Mouse (Mus musculus) hindbrain, embryonic 13.5 days (tissue): ENCODE measurements around the gene Slx1b. TPM values are rescaled to one million over a fixed set of nuclear protein-coding genes. Genes with fewer than 3 reads are reported as not detected.
"Not testable (repeated sequence)": the region's sequence is repeated elsewhere in the genome, so short reads cannot be mapped to it uniquely, and the experiment has no call there.

Source experiments
- ATAC-seq: fragments of 200-750 bp; cut with Nextera tagmentation; 2 replicates; pipeline ENCODE4 v1.8.0; 2017; ENCODE audit warnings: moderate TSS enrichment; ENCODE audit not compliant: low FRiP score
- H3K27ac ChIP-seq: fragments of 300-500 bp; sonication (generic); 2 replicates; pipeline ENCODE4 v1.5.1; 2015; ENCODE audit warnings: inconsistent platforms, mild to moderate bottlenecking, moderate library complexity
- H3K27me3 ChIP-seq: fragments of 300-500 bp; sonication (generic); 2 replicates; pipeline ENCODE4 v1.6.1; 2015; ENCODE audit warnings: mild to moderate bottlenecking, inconsistent platforms
- H3K36me3 ChIP-seq: fragments of 300-500 bp; sonication (generic); 2 replicates; pipeline ENCODE4 v1.6.1; 2015; ENCODE audit warnings: mild to moderate bottlenecking, inconsistent platforms
- H3K4me1 ChIP-seq: fragments of 300-500 bp; sonication (generic); replicated peaks from 2 replicates; pipeline ENCODE4 v1.6.1; 2015; ENCODE audit warnings: inconsistent platforms
- H3K4me2 ChIP-seq: fragments of 300-500 bp; sonication (generic); 2 replicates; pipeline ENCODE4 v1.6.1; 2015; ENCODE audit warnings: inconsistent platforms, mild to moderate bottlenecking, moderate library complexity
- H3K4me3 ChIP-seq: fragments of 300-500 bp; sonication (generic); 2 replicates; pipeline ENCODE4 v1.5.1; 2015; ENCODE audit warnings: mild to moderate bottlenecking, inconsistent platforms
- H3K9ac ChIP-seq: fragments of 300-500 bp; sonication (generic); 2 replicates; pipeline ENCODE4 v1.6.1; 2015; ENCODE audit warnings: mild to moderate bottlenecking, inconsistent platforms
- H3K9me3 ChIP-seq: fragments of 300-500 bp; sonication (generic); 2 replicates; pipeline ENCODE4 v1.6.1; 2016; ENCODE audit warnings: inconsistent platforms
- WGBS: fragments of 180-500 bp; shearing (Covaris S2); methylation state at CpG from one replicate; pipeline ENCODE4 v1.1.7; 2015; 5-methylcytosine and 5-hydroxymethylcytosine counted together
- polyA plus RNA-seq: library from polyadenylated mRNA; unstranded; fragments of >200 nt; fragmentation: Nextera tagmentation; extraction: Ambion mirVana; gene quantifications from 2 replicates; pipeline ENCODE4 v1.2.1, GENCODE M21; 2015

Gene Slx1b
- polyA plus RNA-seq = 20.9 and 22.2 TPM in 2 replicates

GRCm38 (mm10) chr7:126695631-126696207 lies at the start of gene Slx1b:
Gene Slx1b (minus strand): TSS chr7:126695784.
- Histone ChIP-seq H3K4me3 (peak within 1 kb of the TSS; percentile 80), H3K4me1 (peaks cover 55% of the 10 kb centered on the region), H3K4me2 (peak within 1 kb of the TSS; percentile 96), H3K36me3 (peaks cover 45% of the 10 kb centered on the region), H3K27me3 (no peaks in the 10 kb centered on the region), H3K9me3 (no peaks in the 10 kb centered on the region), H3K9ac (peak within 1 kb of the TSS; percentile 93), H3K27ac (peak within 1 kb of the TSS; percentile 95)
- peak; percentile 97 for ATAC-seq
- under 1% methylated on average over 40 of the region's 40 CpGs for WGBS

GRCm38 (mm10) chr7:126741964-126742482 lies 46.4 kb upstream of the Slx1b start:
- Histone ChIP-seq H3K4me2 (no peak overlapping the region), H3K27ac (no peak overlapping the region), H3K4me1 (0 out of 2 replicates have a peak, but pooled peaks cover 10% of the 10 kb centered on the region), H3K9me3 (no peaks in the 10 kb centered on the region), H3K4me3 (no peak overlapping the region), H3K27me3 (no peaks in the 10 kb centered on the region), H3K9ac (no peak overlapping the region), H3K36me3 (no peaks in the 10 kb centered on the region)
- no peak for ATAC-seq
- 93% methylated on average over 13 of the region's 13 CpGs for WGBS

- Histone ChIP-seq H3K9me3 (no peaks in the 10 kb centered on the region), H3K9ac (no peak overlapping the region), H3K27ac (no peak overlapping the region), H3K4me1 (0 out of 2 replicates have a peak, but pooled peaks cover 10% of the 10 kb centered on the region), H3K27me3 (no peaks in the 10 kb centered on the region), H3K4me2 (no peak overlapping the region), H3K4me3 (no peak overlapping the region), H3K36me3 (no peaks in the 10 kb centered on the region)
- no peak for ATAC-seq
- WGBS = 85% methylated on average over 5 of the region's 5 CpGs
Observed at GRCm38 (mm10) chr7:126741452-126741851, 45.9 kb upstream of the Slx1b start.

GRCm38 (mm10) chr7:126740977-126741376 lies 45.4 kb upstream of the Slx1b start:
- Histone ChIP-seq H3K4me1 (0 out of 2 replicates have a peak, but pooled peaks cover 10% of the 10 kb centered on the region), H3K9me3 (no peaks in the 10 kb centered on the region), H3K27me3 (no peaks in the 10 kb centered on the region), H3K4me3 (no peak overlapping the region), H3K9ac (no peak overlapping the region), H3K4me2 (no peak overlapping the region), H3K27ac (no peak overlapping the region), H3K36me3 (no peaks in the 10 kb centered on the region)
- WGBS = 92% methylated on average over 5 of the region's 5 CpGs
- no peak for ATAC-seq

- Histone ChIP-seq H3K27me3 (no peaks in the 10 kb centered on the region), H3K27ac (no peak overlapping the region), H3K9me3 (no peaks in the 10 kb centered on the region), H3K9ac (no peak overlapping the region), H3K4me3 (no peak overlapping the region), H3K4me2 (no peak overlapping the region), H3K36me3 (no peaks in the 10 kb centered on the region), H3K4me1 (0 out of 2 replicates have a peak, but pooled peaks cover 10% of the 10 kb centered on the region)
- WGBS = 69% methylated on average over 13 of the region's 13 CpGs
- no peak for ATAC-seq
Observed at GRCm38 (mm10) chr7:126740132-126740735, 44.6 kb upstream of the Slx1b start.

GRCm38 (mm10) chr7:126739551-126739950 lies 44.0 kb upstream of the Slx1b start:
- no peak overlapping the region for H3K27ac ChIP-seq
- no peak overlapping the region for H3K4me3 ChIP-seq
- no peak overlapping the region for H3K4me2 ChIP-seq
- 0 out of 2 replicates have a peak, but pooled peaks cover 10% of the 10 kb centered on the region for H3K4me1 ChIP-seq
- H3K9me3 ChIP-seq = no peaks in the 10 kb centered on the region
- no peak overlapping the region for H3K9ac ChIP-seq
- no peaks in the 10 kb centered on the region for H3K36me3 ChIP-seq
- ATAC-seq = no peak
- no peaks in the 10 kb centered on the region for H3K27me3 ChIP-seq
- WGBS = 84% methylated on average over 17 of the region's 17 CpGs

GRCm38 (mm10) chr7:126736122-126736521 lies 40.5 kb upstream of the Slx1b start:
- Histone ChIP-seq H3K36me3 (no peaks in the 10 kb centered on the region), H3K27me3 (no peaks in the 10 kb centered on the region), H3K27ac (no peak overlapping the region), H3K9me3 (no peaks in the 10 kb centered on the region), H3K4me1 (0 out of 2 replicates have a peak, but pooled peaks cover 10% of the 10 kb centered on the region), H3K9ac (no peak overlapping the region), H3K4me2 (no peak overlapping the region), H3K4me3 (no peak overlapping the region)
- WGBS = 83% methylated on average over 8 of the region's 8 CpGs
- no peak for ATAC-seq

- not testable (repeated sequence) for H3K4me1 ChIP-seq, H3K4me3 ChIP-seq, H3K36me3 ChIP-seq, H3K9me3 ChIP-seq, H3K4me2 ChIP-seq, ATAC-seq, H3K27me3 ChIP-seq, H3K9ac ChIP-seq, H3K27ac ChIP-seq
- WGBS = 85% methylated on average over 4 of the region's 4 CpGs
Observed at GRCm38 (mm10) chr7:126730256-126730789, 34.7 kb upstream of the Slx1b start.

GRCm38 (mm10) chr7:126725667-126726066 lies 30.1 kb upstream of the Slx1b start:
- ATAC-seq = no peak

GRCm38 (mm10) chr7:126725077-126725476 lies 29.5 kb upstream of the Slx1b start:
- Histone ChIP-seq H3K27me3 (no peaks in the 10 kb centered on the region), H3K4me2 (no peak overlapping the region), H3K4me3 (no peak overlapping the region), H3K36me3 (no peaks in the 10 kb centered on the region), H3K4me1 (no peaks in the 10 kb centered on the region), H3K9ac (no peak overlapping the region), H3K27ac (no peak overlapping the region), H3K9me3 (peaks cover 5% of the 10 kb centered on the region; the same call in 1 of the 2 replicates)
- WGBS = 84% methylated on average over 3 of the region's 3 CpGs
- ATAC-seq = no peak

More at GRCm38 (mm10) chr7:126725667-126726066, 30.1 kb upstream of the Slx1b start:
- Histone ChIP-seq H3K4me2 (no peak overlapping the region), H3K4me1 (no peaks in the 10 kb centered on the region), H3K9ac (no peak overlapping the region), H3K36me3 (no peaks in the 10 kb centered on the region), H3K27ac (no peak overlapping the region), H3K4me3 (no peak overlapping the region), H3K27me3 (no peaks in the 10 kb centered on the region), H3K9me3 (peaks cover 5% of the 10 kb centered on the region; the same call in 1 of the 2 replicates)
- WGBS = 86% methylated on average over 5 of the region's 5 CpGs

GRCm38 (mm10) chr7:126721635-126722034 lies 26.1 kb upstream of the Slx1b start:
- Histone ChIP-seq H3K27ac (no peak overlapping the region), H3K4me3 (no peak overlapping the region), H3K27me3 (no peaks in the 10 kb centered on the region), H3K4me1 (no peaks in the 10 kb centered on the region), H3K4me2 (no peak overlapping the region), H3K9me3 (peaks cover 5% of the 10 kb centered on the region; the same call in 1 of the 2 replicates), H3K9ac (no peak overlapping the region), H3K36me3 (no peaks in the 10 kb centered on the region)
- 91% methylated on average over 13 of the region's 13 CpGs for WGBS
- ATAC-seq = no peak

GRCm38 (mm10) chr7:126718787-126719337 lies 23.3 kb upstream of the Slx1b start:
- H3K36me3 ChIP-seq = no peaks in the 10 kb centered on the region
- WGBS = 97% methylated on average over 5 of the region's 5 CpGs

More at GRCm38 (mm10) chr7:126718787-126719337, 23.3 kb upstream of the Slx1b start:
- Histone ChIP-seq H3K4me1 (no peaks in the 10 kb centered on the region), H3K9me3 (peaks cover 5% of the 10 kb centered on the region; the same call in 1 of the 2 replicates), H3K4me2 (no peak overlapping the region), H3K27ac (no peak overlapping the region), H3K4me3 (no peak overlapping the region), H3K27me3 (no peaks in the 10 kb centered on the region), H3K9ac (no peak overlapping the region)
- ATAC-seq = no peak
